Mouse (Mus musculus) embryonic facial prominence, embryonic 14.5 days (tissue): ENCODE results near the gene Pde8b. TPM values are rescaled to one million over a fixed set of nuclear protein-coding genes. Genes with fewer than 3 reads are reported as not detected.

Experiments
- ATAC-seq: fragments of 200-750 bp; cut with Nextera tagmentation; 2 replicates; pipeline ENCODE4 v1.8.0; 2017; ENCODE audit warnings: low read depth, moderate number of reproducible peaks, moderate TSS enrichment
- DNase-seq: peaks from one replicate; pipeline ENCODE4 v3.0.0-alpha.2; 2015; ENCODE audit warnings: low spot score
- H3K27ac ChIP-seq: fragments of 300-500 bp; sonication (generic); replicated peaks from 2 replicates; pipeline ENCODE4 v1.5.1; 2014; ENCODE audit warnings: low read depth, mild to moderate bottlenecking, low read length, moderate library complexity
- H3K27me3 ChIP-seq: fragments of 300-500 bp; sonication (generic); replicated peaks from 2 replicates; pipeline ENCODE4 v1.6.1; 2014; ENCODE audit warnings: low read length; ENCODE audit not compliant: control insufficient read depth, insufficient read depth
- H3K36me3 ChIP-seq: fragments of 300-500 bp; sonication (generic); 2 replicates; pipeline ENCODE4 v1.6.1; 2014; ENCODE audit warnings: low read length, mixed read lengths; ENCODE audit not compliant: control insufficient read depth, insufficient read depth
- H3K4me1 ChIP-seq: fragments of 300-500 bp; sonication (generic); 2 replicates; pipeline ENCODE4 v1.6.1; 2014; ENCODE audit warnings: antibody characterized with exemption, low read length; ENCODE audit not compliant: control insufficient read depth, insufficient read depth
- H3K4me2 ChIP-seq: fragments of 300-500 bp; sonication (generic); 2 replicates; pipeline ENCODE4 v1.6.1; 2014; ENCODE audit warnings: low read depth, mild to moderate bottlenecking, low read length, moderate library complexity, mixed read lengths
- H3K4me3 ChIP-seq: fragments of 300-500 bp; sonication (generic); 2 replicates; pipeline ENCODE4 v1.5.1; 2014; ENCODE audit warnings: low read depth, mild to moderate bottlenecking, low read length
- H3K9ac ChIP-seq: fragments of 300-500 bp; sonication (generic); 2 replicates; pipeline ENCODE4 v1.6.1; 2014; ENCODE audit warnings: low read depth, mild to moderate bottlenecking, low read length, moderate library complexity, mixed read lengths
- H3K9me3 ChIP-seq: fragments of 300-500 bp; sonication (generic); 2 replicates; pipeline ENCODE4 v1.6.1; 2016; ENCODE audit warnings: low read length; ENCODE audit not compliant: control insufficient read depth
- WGBS: fragments of 180-500 bp; shearing (Covaris S2); extraction: QIAGEN DNeasy Blood & Tissue Kit; methylation state at CpG from one replicate; pipeline ENCODE4 v1.1.7; 2014; 5-methylcytosine and 5-hydroxymethylcytosine counted together
- polyA plus RNA-seq: library from polyadenylated mRNA; unstranded; fragments of >200 nt; fragmentation: Nextera tagmentation; extraction: Ambion mirVana; gene quantifications from 2 replicates; pipeline ENCODE4 v1.2.1, GENCODE M21; 2014

The Pde8b gene
- polyA plus RNA-seq, 1 experiment from 2014 or later: 4.7 TPM

DNA sequence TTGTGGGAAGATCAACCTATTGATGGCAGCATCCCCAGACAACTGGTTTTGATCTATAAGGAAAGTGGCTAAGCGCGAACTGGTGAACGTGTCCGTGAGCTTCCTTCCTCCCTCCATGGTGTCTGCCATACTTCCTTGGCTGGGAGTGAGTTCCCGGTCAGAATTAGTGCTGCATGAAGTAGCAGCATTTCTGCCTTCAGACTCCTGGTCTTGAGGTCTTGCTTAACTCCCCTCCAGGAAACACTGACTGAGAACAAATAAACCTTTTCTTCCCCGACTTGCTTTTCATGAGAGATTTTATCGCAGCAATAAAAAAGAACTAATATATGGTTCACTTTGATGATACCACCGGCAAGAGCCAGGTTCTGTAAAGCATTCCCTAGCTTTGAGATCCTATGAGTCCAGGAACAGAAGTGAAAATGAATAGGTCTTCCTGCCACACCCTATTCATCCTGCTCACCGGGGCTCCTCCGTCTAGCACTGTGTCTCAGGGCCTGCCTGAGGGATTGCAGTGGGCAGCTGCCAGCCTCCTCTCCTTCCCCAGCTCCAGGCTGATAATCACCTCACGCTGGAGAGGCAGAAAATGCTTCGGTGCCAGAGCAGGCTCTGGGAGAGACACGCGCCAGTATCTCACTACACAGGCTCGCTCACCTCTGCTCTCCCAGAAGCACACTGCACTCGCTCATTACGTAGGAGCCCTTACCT, 217.9 kb downstream of the Pde8b start:
- H3K4me2 ChIP-seq: no peak overlapping the region
- no peak for ATAC-seq
- H3K9ac ChIP-seq: no peak overlapping the region
- no peak for DNase-seq
- no peak overlapping the region for H3K27ac ChIP-seq
- no peak overlapping the region for H3K4me3 ChIP-seq
- H3K9me3 ChIP-seq: no peaks in the 10 kb centered on the region
- H3K27me3 ChIP-seq: no peaks in the 10 kb centered on the region
- H3K4me1 ChIP-seq: no peaks in the 10 kb centered on the region
- 0 out of 2 replicates have a peak, but pooled peaks cover 4% of the 10 kb centered on the region for H3K36me3 ChIP-seq
- WGBS: 73% methylated on average over 17 of the region's 17 CpGs

- no peak overlapping the region for H3K4me2 ChIP-seq
- no peak for ATAC-seq
- H3K4me1 ChIP-seq: no peaks in the 10 kb centered on the region
- no peaks in the 10 kb centered on the region for H3K9me3 ChIP-seq
- 0 out of 2 replicates have a peak, but pooled peaks cover 4% of the 10 kb centered on the region for H3K36me3 ChIP-seq
- no peaks in the 10 kb centered on the region for H3K27me3 ChIP-seq
- no peak overlapping the region for H3K4me3 ChIP-seq
- no peak overlapping the region for H3K27ac ChIP-seq
- no peak for DNase-seq
- H3K9ac ChIP-seq: no peak overlapping the region
- 84% methylated on average over 6 of the region's 6 CpGs for WGBS
Measured at GRCm38 (mm10) chr13:95030828-95031227, 219.3 kb downstream of the Pde8b start.

DNA sequence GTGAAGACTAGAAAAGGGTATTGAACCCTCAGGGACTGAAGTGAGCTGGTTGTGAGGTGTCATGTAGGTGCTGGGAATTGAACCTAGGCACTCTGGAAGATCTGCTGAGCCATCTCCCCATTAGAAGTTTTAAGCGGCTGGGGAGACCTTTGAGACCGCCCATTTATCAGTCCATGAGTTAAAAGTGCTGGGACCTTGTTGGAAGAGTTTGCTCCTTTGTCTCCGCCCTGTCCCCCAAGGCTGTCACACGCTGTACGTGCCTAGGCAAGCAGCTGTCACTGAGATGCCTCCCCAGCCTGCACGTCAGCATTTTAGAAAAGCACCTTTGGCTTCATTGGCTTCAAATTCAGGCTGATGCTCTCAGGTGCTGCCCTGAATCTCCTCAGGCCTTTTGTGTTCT, 229.9 kb downstream of the Pde8b start:
- ATAC-seq (no peak), DNase-seq (peak; percentile 19)
- Histone ChIP-seq H3K4me1 (no peaks in the 10 kb centered on the region), H3K9ac (no peak overlapping the region), H3K4me3 (no peak overlapping the region), H3K36me3 (peaks cover 23% of the 10 kb centered on the region), H3K9me3 (no peaks in the 10 kb centered on the region), H3K27ac (no peak overlapping the region), H3K4me2 (no peak overlapping the region), H3K27me3 (no peaks in the 10 kb centered on the region)
- WGBS: 74% methylated on average over 6 of the region's 6 CpGs

- 78% methylated on average over 6 of the region's 6 CpGs for WGBS
- H3K9me3 ChIP-seq: no peaks in the 10 kb centered on the region
- peaks cover 23% of the 10 kb centered on the region for H3K36me3 ChIP-seq
Measured at GRCm38 (mm10) chr13:95019345-95019744, 230.8 kb downstream of the Pde8b start.

GRCm38 (mm10) chr13:95017916-95018315, 232.2 kb downstream of the Pde8b start:
- Histone ChIP-seq H3K9ac (0 out of 2 replicates have a peak overlapping the region, but pooled peaks have one; percentile 25), H3K9me3 (no peaks in the 10 kb centered on the region), H3K27me3 (no peaks in the 10 kb centered on the region), H3K36me3 (peaks cover 21% of the 10 kb centered on the region), H3K4me3 (no peak overlapping the region), H3K27ac (no peak overlapping the region), H3K4me1 (no peaks in the 10 kb centered on the region), H3K4me2 (no peak overlapping the region)
- WGBS: 2% methylated on average over 8 of the region's 9 CpGs
- ATAC-seq (peak; percentile 84), DNase-seq (peak; percentile 89)

More at GRCm38 (mm10) chr13:95019345-95019744, 230.8 kb downstream of the Pde8b start:
- Histone ChIP-seq H3K27ac (no peak overlapping the region), H3K4me3 (no peak overlapping the region), H3K4me2 (no peak overlapping the region), H3K27me3 (no peaks in the 10 kb centered on the region), H3K9ac (no peak overlapping the region), H3K4me1 (no peaks in the 10 kb centered on the region)
- DNase-seq (no peak), ATAC-seq (no peak)

GRCm38 (mm10) chr13:95017278-95017677, 232.9 kb downstream of the Pde8b start:
- no peaks in the 10 kb centered on the region for H3K9me3 ChIP-seq
- H3K4me3 ChIP-seq: no peak overlapping the region
- 86% methylated on average over 6 of the region's 6 CpGs for WGBS
- DNase-seq (no peak), ATAC-seq (no peak)
- H3K27me3 ChIP-seq: no peaks in the 10 kb centered on the region
- H3K27ac ChIP-seq: no peak overlapping the region
- no peak overlapping the region for H3K9ac ChIP-seq
- no peaks in the 10 kb centered on the region for H3K4me1 ChIP-seq
- peaks cover 15% of the 10 kb centered on the region; the same call in 1 of the 2 replicates for H3K36me3 ChIP-seq
- no peak overlapping the region for H3K4me2 ChIP-seq

DNA sequence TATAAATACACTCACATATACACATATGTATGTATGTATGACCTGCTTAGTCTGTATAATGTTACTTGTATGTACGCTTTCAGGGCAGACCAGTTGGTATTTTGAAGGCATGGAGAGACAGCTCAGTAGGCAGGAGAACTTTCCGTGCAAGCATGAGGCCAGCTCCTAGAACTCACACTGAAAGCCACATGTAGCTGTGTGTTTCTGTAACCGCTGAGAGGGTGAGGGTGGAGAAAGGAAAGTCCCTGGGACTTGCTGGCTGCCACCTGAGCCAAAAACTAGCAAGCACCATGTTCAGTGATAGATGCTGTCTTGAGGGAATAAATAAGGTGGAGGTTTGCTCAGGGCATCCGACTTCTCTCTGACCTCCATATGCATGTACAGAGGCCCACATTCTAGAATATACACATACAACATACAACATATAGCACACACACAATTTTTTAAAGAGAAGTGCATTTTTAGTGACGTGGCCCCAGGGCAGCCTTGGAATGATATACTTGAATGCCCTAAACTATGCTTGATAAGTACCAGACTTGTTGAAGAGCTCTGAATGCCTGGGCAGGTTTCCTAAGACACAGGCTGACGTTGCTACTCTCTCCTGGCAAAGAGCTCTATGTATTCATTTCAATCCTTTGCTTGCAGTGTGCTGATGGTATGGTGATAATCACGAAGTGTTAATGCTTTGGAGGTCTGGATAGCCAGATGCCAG, 238.4 kb downstream of the Pde8b start:
- peaks cover 5% of the 10 kb centered on the region for H3K36me3 ChIP-seq
- no peak overlapping the region for H3K27ac ChIP-seq
- DNase-seq (no peak), ATAC-seq (no peak)
- H3K9ac ChIP-seq: no peak overlapping the region
- no peaks in the 10 kb centered on the region for H3K27me3 ChIP-seq
- H3K4me3 ChIP-seq: no peak overlapping the region
- H3K9me3 ChIP-seq: no peaks in the 10 kb centered on the region
- WGBS: 85% methylated on average over 7 of the region's 7 CpGs
- H3K4me1 ChIP-seq: no peaks in the 10 kb centered on the region
- no peak overlapping the region for H3K4me2 ChIP-seq

DNA sequence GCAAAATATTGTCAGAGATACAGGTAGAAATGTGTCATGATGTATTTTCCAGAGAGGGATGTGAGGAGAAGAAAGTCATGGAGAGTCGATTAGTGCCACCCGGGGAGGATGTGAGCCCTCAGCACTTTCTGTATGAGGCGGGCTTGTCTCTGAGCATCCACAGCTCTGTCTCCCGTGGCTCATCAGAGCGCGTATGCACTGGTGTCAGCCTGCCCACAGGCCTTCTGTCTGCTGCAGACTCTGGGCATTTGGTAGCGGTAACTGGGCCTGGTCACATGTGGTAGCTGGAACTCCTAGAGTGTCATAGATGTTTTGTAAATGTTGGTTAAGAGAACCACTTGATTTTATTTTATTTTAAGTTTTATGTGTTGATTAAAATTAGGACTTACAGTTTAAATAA, 240.9 kb downstream of the Pde8b start:
- Histone ChIP-seq H3K4me3 (no peak overlapping the region), H3K36me3 (peaks cover 5% of the 10 kb centered on the region), H3K27ac (no peak overlapping the region), H3K9ac (no peak overlapping the region), H3K4me1 (no peaks in the 10 kb centered on the region), H3K9me3 (no peaks in the 10 kb centered on the region), H3K4me2 (no peak overlapping the region), H3K27me3 (no peaks in the 10 kb centered on the region)
- WGBS: 82% methylated on average over 7 of the region's 7 CpGs
- ATAC-seq (no peak), DNase-seq (no peak)
